Mouse (Mus musculus) lung, postnatal 25 days (tissue): ENCODE data around the gene Bcl2.

Experiments used
- DNase-seq: peaks from one replicate; pipeline ENCODE4 v3.0.0; 2022; ENCODE audit warnings: low spot score

Bcl2 gene

DNA sequence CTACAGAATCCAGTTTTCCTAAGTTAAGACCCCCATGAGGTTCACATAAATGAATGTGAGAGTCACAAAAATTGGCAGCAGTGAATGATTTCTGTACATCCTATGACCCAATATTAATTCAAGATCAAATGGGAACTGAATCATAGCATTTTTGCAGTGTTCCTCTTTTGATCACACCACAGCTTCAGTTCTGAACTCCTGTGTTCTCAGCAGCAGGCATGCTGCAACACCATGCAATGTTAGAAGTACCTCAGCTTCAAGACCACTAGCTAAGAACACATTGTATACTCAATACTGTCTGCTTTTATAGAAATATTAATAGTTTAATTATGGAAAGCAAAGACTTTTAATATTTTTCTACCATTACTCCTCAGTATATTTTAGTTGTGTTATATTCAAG lies 85.8 kb downstream of the Bcl2 start:
- no peak for DNase-seq

DNA sequence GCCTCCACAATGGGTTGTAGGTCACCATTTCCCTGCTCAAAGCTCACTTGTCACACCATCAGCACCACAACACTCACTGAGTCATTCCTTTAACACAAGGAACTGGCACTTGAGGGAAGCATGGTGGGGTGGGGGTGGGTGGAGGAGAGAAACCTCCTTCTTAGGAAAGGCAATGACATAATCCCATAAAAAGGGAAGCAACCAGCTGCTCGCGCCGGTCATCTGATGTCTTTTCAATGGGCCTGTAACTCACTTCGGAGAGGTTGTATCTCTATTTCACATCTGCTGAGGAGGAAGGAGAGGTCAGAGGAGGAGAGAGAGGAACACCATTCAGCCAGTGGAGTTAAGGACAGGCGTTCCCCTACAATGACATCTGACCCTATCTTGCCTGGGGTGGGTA lies 86.8 kb downstream of the Bcl2 start:
- peak; percentile 36 for DNase-seq

DNA sequence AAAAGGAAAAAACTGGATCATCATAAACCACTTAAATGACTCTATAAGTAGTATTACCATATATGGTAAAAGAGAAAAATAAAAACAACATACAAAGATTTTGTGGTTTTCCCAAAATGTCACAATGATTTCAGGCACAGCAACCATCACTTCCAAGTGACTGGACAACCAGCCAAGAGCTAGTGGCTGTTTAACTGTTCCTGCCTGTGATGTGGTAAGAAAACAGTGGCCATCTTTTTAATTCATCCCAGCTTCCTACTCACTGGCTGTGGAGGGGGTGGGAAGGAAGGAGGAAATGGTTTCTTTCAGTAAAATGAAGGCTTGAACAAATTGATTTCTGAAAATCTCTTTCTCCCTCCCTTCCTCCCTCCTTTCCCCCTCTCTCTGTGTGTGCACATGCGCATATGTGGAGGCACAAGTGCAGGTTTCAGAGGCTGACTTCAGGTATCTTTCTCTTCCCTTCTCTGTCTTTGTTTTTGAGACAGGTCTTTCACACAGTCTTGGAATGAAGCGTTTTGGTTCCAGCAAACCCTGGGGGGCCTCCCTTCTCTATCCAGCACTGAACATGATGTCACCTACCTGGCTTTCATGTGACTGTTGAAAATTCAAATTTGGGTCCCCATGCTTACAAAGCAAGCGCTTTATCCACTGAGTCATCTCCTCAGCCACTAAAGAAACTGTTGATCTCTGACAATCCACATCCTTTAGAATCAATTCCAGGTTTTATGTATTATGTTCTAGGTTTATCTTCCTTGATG lies 93.7 kb downstream of the Bcl2 start:
- no peak for DNase-seq

DNA sequence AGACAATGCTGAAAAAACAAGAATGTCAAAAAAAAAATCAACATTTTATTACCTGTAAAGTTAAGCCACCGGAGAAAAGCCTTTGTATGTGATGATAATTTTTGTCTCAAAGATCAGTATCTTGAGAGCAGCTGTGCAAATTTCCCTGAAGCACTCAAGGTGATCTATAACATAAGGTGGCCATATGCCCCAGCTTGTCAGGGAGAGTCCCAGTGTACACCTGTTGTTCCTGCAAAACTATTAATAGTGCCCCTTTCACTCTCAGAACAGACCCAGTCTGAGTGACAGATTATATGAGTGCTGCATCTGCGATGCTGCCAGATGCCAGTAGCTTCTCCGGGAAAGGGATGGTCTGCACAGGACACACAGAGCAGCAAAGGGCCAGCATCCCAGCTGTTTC lies 95.3 kb downstream of the Bcl2 start:
- no peak for DNase-seq

DNA sequence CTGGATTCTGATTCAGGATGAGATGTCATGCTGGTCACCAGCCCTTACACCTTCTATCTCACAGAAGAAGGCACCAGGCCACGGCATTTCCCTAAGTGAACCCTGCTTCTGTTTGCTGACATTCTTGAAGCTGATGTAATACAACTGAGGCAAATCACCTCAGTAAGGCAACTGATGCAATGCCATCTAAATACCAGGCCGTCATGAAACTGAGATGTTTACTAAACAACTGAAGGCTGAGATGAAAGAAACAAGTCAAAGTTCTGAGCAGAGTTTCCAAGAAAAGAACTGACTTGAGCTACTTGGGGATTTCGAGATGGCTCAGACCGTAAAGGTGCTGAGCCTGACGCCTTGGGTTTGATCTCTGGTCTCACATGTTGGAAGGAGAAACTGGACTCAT lies 97.1 kb downstream of the Bcl2 start:
- DNase-seq, result no peak

- DNase-seq, result no peak
These were observed 100.7 kb downstream of the Bcl2 start for GRCm38 (mm10) chr1:106613371-106613770.

DNA sequence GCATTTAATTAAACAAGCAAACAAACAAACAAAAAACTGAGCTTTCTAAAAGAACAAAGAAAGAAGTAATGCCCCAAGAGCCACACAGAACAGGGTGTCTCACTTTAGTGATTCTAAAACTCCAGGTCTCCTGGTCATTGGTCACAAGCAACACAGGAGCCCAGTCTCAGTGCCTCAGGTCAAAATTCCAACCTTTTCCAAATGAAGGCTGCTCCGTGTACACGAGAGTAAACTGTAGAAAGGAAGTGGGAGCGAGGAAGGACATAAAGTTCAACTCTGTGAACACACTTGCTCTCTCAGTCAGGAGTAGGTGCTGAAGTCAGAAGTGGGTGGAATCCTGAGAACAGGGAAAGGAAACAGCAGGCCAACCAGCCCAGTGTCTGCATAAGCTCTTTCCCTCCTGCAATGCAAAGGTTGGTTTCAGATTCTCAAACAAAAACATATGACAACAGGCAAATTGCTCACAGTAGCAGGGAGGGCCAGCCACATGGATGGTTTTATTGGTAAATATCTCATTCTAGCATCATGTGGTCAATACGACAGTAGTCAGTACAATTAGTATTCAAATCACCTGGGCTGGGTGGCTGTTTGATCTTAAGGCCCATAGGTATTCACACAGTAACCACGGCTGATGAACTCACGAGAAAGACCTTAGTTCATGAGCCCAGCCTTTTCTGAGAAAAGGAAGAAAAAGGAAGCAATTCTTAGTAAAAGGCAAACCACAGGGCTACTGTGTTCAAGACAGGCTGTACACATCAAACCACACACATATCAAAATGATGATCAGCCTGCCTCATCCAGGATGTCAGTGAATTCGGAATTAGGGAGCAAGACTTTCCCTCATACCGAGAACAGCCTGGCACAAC lies 101.7 kb downstream of the Bcl2 start:
- DNase-seq, result peak; percentile 18

GRCm38 (mm10) chr1:106611246-106611645 lies 102.8 kb downstream of the Bcl2 start:
- no peak for DNase-seq

DNA sequence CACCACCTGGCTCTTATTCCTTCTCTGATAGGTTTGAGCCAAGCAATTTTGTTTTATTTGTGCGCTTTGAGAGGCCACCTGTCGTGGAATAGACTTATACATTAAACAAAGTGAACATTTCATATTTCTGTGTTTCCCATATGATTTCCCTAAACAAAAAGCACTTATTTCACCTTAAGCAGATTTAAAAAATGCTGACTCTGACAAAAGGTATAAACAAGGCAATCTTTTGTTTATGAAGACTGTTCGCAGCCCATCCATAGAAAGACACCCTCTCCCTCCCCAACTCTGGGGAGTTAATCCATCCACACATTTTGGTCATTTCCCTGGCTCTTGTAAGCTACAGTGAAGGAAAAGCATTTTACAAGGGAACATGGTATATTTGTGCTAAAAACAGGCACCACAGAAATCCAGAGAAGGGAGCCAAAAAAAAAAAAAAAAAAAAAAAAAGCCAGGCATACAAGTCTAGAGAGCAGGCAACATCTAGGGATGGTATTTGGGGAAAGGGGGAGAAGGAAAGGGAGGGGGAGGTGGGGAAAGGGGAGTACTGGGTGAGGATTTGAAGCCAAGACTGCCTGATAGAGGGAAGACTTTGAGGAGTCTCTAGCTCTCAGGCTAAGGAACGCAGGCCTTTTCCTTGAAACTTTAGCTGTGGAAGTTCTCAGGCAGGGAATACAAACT lies 105.8 kb downstream of the Bcl2 start:
- no peak for DNase-seq

DNA sequence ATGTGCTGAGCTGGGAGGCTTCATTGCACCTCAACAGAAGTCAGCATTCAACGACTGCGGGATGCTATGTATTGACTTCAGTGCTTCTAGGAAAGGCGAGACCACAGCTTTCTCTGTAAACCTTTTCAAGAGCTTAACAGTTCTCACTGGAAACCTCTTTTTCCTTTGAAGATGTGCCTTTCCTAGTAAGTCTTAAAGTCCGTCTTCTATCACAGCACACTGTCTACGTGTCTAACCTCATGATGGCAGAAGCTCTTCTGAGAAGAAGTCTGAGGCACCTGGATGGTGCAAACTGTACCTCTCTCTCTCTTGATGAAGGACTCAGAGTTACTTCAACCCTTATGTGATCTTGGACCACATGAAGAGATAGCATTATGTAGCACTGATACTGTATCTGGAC lies 107.1 kb downstream of the Bcl2 start:
- no peak for DNase-seq

DNA sequence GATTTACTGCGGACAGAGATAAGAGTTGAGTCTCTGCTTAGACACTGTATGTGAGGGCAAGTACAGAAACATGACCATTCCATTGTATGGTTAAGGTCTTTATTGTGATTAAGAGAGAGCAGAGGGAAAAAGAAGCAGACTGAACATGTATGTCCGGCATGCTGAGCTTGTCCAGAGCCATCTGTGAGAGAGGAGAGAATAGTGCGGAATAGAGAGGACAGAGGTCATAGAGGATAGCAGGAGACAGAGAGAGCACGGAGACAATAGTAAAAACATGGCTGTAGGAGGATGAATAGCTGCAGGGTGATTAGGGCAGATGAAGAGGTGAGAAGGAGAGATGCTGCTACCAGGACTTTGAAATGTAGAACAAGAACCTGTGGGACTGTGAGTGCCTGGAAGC lies 110.7 kb downstream of the Bcl2 start:
- no peak for DNase-seq

DNA sequence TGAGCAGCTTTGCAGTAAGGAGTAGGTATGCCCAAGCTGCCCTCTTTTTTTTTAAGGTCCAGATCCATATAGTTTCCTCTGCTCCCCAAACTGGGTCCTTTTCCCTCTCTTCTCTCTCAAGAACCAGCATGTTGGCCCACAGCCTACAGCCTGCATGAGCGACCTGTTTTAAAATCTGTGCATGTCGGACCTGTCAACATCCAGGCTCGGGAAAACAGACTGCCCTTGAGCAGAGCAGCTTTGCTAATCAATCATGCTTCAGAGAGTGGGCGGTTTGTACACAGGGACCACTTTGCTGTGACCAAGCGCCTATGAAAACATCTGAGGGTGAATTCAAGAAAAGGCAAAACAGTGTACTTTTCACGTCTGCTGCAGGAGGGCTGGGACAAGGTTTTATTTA lies 111.1 kb downstream of the Bcl2 start:
- DNase-seq, result no peak

DNA sequence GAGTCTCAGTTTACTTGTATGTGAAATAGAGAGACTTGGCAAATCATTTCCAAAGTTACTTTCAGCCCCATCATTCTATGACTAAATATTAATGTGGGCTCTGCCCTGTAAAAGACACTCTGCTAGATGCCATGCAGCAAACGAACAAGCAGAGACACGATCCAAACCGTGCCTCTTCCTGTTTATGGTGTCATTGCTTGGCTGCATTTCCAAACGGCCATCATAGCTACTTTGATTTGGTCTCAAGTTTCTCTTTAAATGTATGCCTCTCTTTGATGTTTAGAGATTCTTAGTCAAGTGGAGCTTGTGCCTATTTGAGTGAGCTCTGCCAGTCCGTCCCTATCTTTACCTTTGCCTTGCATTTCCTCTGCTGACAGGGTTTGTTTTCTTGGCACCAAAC lies 111.5 kb downstream of the Bcl2 start:
- no peak for DNase-seq

DNA sequence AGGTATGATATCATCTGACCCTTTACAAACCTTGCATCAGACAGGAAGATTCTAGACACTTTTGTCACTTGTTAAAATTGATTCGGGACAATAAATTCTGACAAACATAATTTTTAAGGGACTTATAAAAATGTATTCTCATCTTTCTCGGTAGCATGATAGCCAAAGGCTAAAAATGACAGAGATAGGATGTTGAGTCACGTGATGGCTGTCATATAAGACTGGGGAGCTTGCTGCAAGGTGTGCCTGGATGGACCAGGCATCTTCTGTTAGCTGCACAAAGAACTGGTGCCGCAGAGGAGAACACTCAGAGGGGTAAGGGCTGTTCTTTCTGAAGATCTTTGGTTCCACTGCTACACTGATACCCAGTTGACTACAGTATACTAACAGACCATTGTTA lies 112.8 kb downstream of the Bcl2 start:
- DNase-seq, result no peak

DNA sequence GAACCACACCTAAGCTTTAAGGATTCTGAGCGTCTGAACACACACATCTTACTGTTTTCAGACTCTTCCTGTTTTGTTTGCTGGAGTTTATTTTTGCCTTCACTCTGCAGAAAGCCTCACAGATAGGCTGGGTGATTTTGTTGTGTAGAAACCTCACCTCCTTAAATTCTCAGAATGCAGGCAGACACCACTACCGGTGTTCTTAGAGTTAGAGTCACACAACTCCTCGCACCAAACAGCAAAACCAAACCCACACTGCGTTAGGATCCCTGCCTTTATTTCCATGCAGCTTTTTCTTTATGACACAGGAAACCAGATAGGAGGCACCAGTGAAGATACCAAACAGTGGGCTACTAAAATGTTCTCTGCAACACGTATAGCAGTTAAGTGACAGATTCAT lies 113.2 kb downstream of the Bcl2 start:
- peak; percentile 7 for DNase-seq

DNA sequence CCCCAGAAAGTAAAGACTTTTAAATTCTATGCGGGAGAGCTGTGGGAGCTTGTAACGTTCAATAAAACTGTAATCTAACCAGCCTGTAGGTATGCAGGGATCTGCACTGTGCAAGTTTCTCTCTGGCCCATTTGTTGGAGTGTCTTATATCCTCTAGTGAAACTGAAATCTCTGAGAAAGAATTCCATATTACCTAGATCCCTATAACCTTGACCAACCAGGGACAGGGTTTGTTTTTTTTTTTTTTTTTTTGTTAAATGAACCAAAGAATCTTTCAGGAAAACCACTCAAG lies 115.8 kb downstream of the Bcl2 start:
- no peak for DNase-seq

GRCm38 (mm10) chr1:106597575-106598291 lies 116.3 kb downstream of the Bcl2 start:
- DNase-seq, result no peak

DNA sequence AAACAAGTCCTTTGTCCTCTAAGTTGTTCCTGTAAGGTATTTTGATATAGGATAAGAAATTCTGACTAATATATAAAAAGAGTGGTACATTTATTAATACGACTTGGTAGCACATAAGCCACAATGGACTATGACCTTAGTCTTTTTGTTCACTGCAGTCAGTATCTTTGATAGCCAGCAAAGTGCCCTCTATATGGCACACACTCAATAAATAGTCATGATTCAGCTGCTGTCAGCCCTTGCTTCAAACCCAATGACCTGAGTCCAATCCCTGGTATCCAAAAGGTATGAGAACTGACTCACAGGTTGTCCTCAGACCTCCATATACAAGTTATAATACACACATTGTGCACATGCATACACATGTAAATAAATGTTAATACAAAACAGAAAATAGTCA lies 117.7 kb downstream of the Bcl2 start:
- no peak for DNase-seq

DNA sequence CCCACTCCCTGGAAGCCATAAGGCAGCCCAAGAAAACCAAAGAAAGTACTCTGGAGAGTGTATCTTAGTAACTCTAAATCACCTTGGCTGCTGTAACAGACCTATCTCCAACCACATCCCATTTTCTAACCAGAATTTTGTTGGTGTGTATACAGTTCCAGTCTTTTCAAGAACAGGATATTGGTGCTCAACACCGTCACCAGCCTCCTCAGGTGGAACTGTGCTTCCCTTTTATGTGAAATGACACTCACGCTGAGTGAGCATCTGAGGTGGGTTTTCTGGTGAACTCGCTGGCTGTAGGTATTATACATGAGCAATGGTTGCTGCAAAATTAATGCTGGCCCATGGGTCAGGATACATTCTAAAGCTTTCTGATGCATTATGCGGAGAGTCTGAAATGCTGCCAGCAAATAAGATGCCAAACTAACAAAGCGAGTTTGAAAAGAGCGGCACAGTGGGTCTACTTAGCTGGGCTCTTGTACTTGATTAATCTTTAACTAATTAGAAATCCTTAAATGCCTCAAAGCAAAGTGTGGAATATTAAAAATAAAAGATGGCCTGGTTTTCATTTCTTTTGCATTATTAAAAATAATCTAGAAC lies 118.7 kb downstream of the Bcl2 start:
- no peak for DNase-seq

- DNase-seq, result no peak
These were observed 122.8 kb downstream of the Bcl2 start for GRCm38 (mm10) chr1:106591180-106591774.

DNA sequence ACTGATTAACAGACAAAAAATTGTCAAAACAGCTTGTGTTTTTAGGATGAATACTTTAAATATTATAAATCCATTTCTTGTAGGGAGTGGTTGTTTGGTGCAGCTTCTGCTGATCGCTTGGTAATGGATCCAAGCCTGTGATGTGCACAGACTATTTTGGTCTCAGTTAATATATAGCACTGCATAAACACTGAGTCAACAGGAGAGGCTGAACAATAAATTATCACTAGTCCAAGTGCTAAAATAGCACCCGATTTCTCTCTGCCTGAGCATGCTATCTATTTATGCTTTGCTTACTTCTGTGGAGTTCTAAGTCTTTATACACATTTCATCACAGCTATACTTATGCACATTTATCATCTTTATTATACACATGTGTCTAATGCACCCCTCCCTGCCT lies 124.9 kb downstream of the Bcl2 start:
- DNase-seq, result no peak
